Mouse (Mus musculus): ENCODE measurements at regions not wholly inside any gene's neighbourhood (a gene's known extent, or its start where the extent isn't known, plus 50 kb on each side); places are given as distances from the start of the nearest gene placed in this dataset.

- H3K4me3 ChIP-seq (replicated peaks in 1 of 3; ENCODE audit: low read depth in 2 of 3, low read length in 2 of 3, poor library complexity in 1 of 3) = no peak overlapping the region
- H3K36me3 ChIP-seq (replicated peaks in 1 of 2; ENCODE audit: control insufficient read depth in 1 of 2, insufficient read depth in 1 of 2, low read length in 1 of 2) = no peaks in the 10 kb centered on the region
- no peak overlapping the region for H3K4me2 ChIP-seq (ENCODE audit: insufficient read depth, low read depth, poor library complexity, severe bottlenecking)
- no peaks in the 10 kb centered on the region for H3K4me1 ChIP-seq (ENCODE audit: control insufficient read depth in 1 of 2, insufficient read depth in 2 of 2)
- no peak overlapping the region for H3K9ac ChIP-seq (ENCODE audit: insufficient read depth, low read depth)
- H3K27ac ChIP-seq (ENCODE audit: insufficient read depth, low read depth) = no peak overlapping the region
- peaks cover 2% of the 10 kb centered on the region for H3K27me3 ChIP-seq (replicated peaks)
- dilution Hi-C loops (cut with MboI; ENCODE audit: extremely low pct_ligation_motif_present, extremely low pct_unique_long_range_greater_than_20kb, low sequenced_read_pairs) (no loop called here), in situ Hi-C loops (cut with MboI; ENCODE audit: low pct_ligation_motif_present, low pct_unique_long_range_greater_than_20kb, low sequenced_read_pairs) (no loop called here)
- H3K9me3 ChIP-seq (replicated peaks; ENCODE audit: low read length) = no peaks in the 10 kb centered on the region
- DNase-seq (ENCODE audit: extremely low read depth) = no peak
- no peaks in the 10 kb centered on the region for H3K79me2 ChIP-seq (replicated peaks; ENCODE audit: control insufficient read depth, extremely low read depth, insufficient read depth, poor library complexity, severe bottlenecking)
- no peak for TF ChIP-seq NRF1 (IDR thresholded peaks at IDR 0.05; ENCODE audit: low read depth, low read length)
- no peak for TF ChIP-seq ELF1 (IDR thresholded peaks at IDR 0.05; ENCODE audit: low read depth, low read length)
- TF ChIP-seq MXI1 (IDR thresholded peaks at IDR 0.05; ENCODE audit: low read depth, low read length) = no peak
- no peak for TF ChIP-seq TBP (conservative IDR thresholded peaks at IDR 0.05; ENCODE audit: low read depth, low read length)
- TF ChIP-seq IRF4 (IDR thresholded peaks at IDR 0.05; ENCODE audit: low read depth, low read length) = no peak
- no peak for TF ChIP-seq KAT2A (IDR thresholded peaks at IDR 0.05; ENCODE audit: insufficient replicate concordance, low read length)
- TF ChIP-seq JUND (conservative IDR thresholded peaks at IDR 0.05; ENCODE audit: low read depth, low read length) = no peak
- no peak for TF ChIP-seq POLR2A (IDR thresholded peaks at IDR 0.05; ENCODE audit: low read depth, low read length)
- TF ChIP-seq MAFK (IDR thresholded peaks at IDR 0.05; ENCODE audit: insufficient replicate concordance, low read length) = no peak
- TF ChIP-seq TCF12 (IDR thresholded peaks at IDR 0.05; ENCODE audit: low read depth, low read length) = no peak
- no peak for TF ChIP-seq CHD2 (IDR thresholded peaks at IDR 0.05; ENCODE audit: low read length)
- TF ChIP-seq PAX5 (IDR thresholded peaks at IDR 0.05; ENCODE audit: low read length) = no peak
- no peak for TF ChIP-seq POLR2AphosphoS2 (IDR thresholded peaks at IDR 0.05; ENCODE audit: low read depth, low read length)
- TF ChIP-seq GABPA (IDR thresholded peaks at IDR 0.05; ENCODE audit: insufficient replicate concordance, low read depth, low read length) = no peak
- TF ChIP-seq ZKSCAN1 (IDR thresholded peaks at IDR 0.05; ENCODE audit: borderline replicate concordance, low read depth, low read length) = no peak
- TF ChIP-seq RAD21 (IDR thresholded peaks at IDR 0.05; ENCODE audit: low read depth, low read length) = no peak
- no peak for TF ChIP-seq MYC (IDR thresholded peaks at IDR 0.05; ENCODE audit: low read depth, low read length)
- TF ChIP-seq BHLHE40 (IDR thresholded peaks at IDR 0.05; ENCODE audit: low read depth, low read length) = no peak
- TF ChIP-seq UBTF (IDR thresholded peaks at IDR 0.05; ENCODE audit: low read depth, low read length) = no peak
- no peak for TF ChIP-seq ZC3H11A (IDR thresholded peaks at IDR 0.05; ENCODE audit: low read depth, low read length)
These were observed 144.8 kb downstream of the Rps15a start for GRCm38 (mm10) chr7:117971176-117971575.

GRCm38 (mm10) chr7:117943435-117943834 is 172.6 kb downstream of the Rps15a start:
- in situ Hi-C loops (cut with MboI; ENCODE audit: low pct_ligation_motif_present, low pct_unique_long_range_greater_than_20kb, low sequenced_read_pairs) = no loop called here
- H3K27me3 ChIP-seq (replicated peaks) = peaks cover 4% of the 10 kb centered on the region
- dilution Hi-C loops (cut with MboI; ENCODE audit: extremely low pct_ligation_motif_present, extremely low pct_unique_long_range_greater_than_20kb, low sequenced_read_pairs) = no loop called here

More at GRCm38 (mm10) chr7:117943435-117943834, 172.6 kb downstream of the Rps15a start:
- Histone ChIP-seq H3K4me2 (ENCODE audit: insufficient read depth, low read depth, poor library complexity, severe bottlenecking) (no peak overlapping the region), H3K79me2 (replicated peaks; ENCODE audit: control insufficient read depth, extremely low read depth, insufficient read depth, poor library complexity, severe bottlenecking) (no peaks in the 10 kb centered on the region), H3K4me1 (ENCODE audit: control insufficient read depth in 1 of 2, insufficient read depth in 2 of 2) (no peaks in the 10 kb centered on the region), H3K9me3 (replicated peaks; ENCODE audit: low read length) (no peaks in the 10 kb centered on the region), H3K4me3 (replicated peaks in 1 of 3; ENCODE audit: low read depth in 2 of 3, low read length in 2 of 3, poor library complexity in 1 of 3) (no peak overlapping the region), H3K9ac (ENCODE audit: insufficient read depth, low read depth) (no peak overlapping the region), H3K27ac (ENCODE audit: insufficient read depth, low read depth) (no peak overlapping the region), H3K36me3 (replicated peaks in 1 of 2; ENCODE audit: control insufficient read depth in 1 of 2, insufficient read depth in 1 of 2, low read length in 1 of 2) (no peaks in the 10 kb centered on the region)
- TF ChIP-seq NRF1 (IDR thresholded peaks at IDR 0.05; ENCODE audit: low read depth, low read length) (no peak), ZC3H11A (IDR thresholded peaks at IDR 0.05; ENCODE audit: low read depth, low read length) (no peak), CHD1 (IDR thresholded peaks at IDR 0.05; ENCODE audit: low read depth, low read length) (no peak), IRF4 (IDR thresholded peaks at IDR 0.05; ENCODE audit: low read depth, low read length) (no peak), RAD21 (IDR thresholded peaks at IDR 0.05; ENCODE audit: low read depth, low read length) (no peak), UBTF (IDR thresholded peaks at IDR 0.05; ENCODE audit: low read depth, low read length) (no peak), POLR2AphosphoS2 (IDR thresholded peaks at IDR 0.05; ENCODE audit: low read depth, low read length) (no peak), TCF12 (IDR thresholded peaks at IDR 0.05; ENCODE audit: low read depth, low read length) (no peak), ETS1 (conservative IDR thresholded peaks at IDR 0.05; ENCODE audit: low read depth, low read length) (no peak), USF2 (conservative IDR thresholded peaks at IDR 0.05; ENCODE audit: low read depth, low read length) (no peak), ZKSCAN1 (IDR thresholded peaks at IDR 0.05; ENCODE audit: borderline replicate concordance, low read depth, low read length) (no peak)
- DNase-seq (ENCODE audit: extremely low read depth) = no peak

Measured in CH12.LX (cell line).